Mouse (Mus musculus) myocyte (in vitro differentiated cells): Measurements from ENCODE around the gene Cdc42se2. TPM values are rescaled to one million over a fixed set of nuclear protein-coding genes. Genes with fewer than 3 reads are reported as not detected.

Experiments used
- H3K27me3 ChIP-seq: one replicate; pipeline ENCODE4 v1.6.1; 2011; ENCODE audit not compliant: control insufficient read depth, insufficient read depth, insufficient read length
- H3K36me3 ChIP-seq: one replicate; pipeline ENCODE4 v1.6.1; 2011; ENCODE audit not compliant: control insufficient read depth, insufficient read depth
- H3K4me2 ChIP-seq: one replicate; pipeline ENCODE4 v1.6.1; 2011; ENCODE audit warnings: low read depth, control low read depth
- H3K4me3 ChIP-seq: one replicate; pipeline ENCODE4 v1.5.1; 2011; ENCODE audit warnings: mild to moderate bottlenecking, control low read depth, moderate library complexity
- H3K79me2 ChIP-seq: one replicate; pipeline ENCODE4 v1.6.1; 2011; ENCODE audit not compliant: control insufficient read depth, insufficient read depth
- H3ac ChIP-seq: one replicate; pipeline ENCODE4 v1.6.1; 2011; ENCODE audit not compliant: control insufficient read depth, insufficient read length
- CEBPB ChIP-seq: IDR thresholded peaks from 2 replicates; pipeline ENCODE4 v1.6.1; 2011; ENCODE audit warnings: mild to moderate bottlenecking, moderate library complexity; ENCODE audit not compliant: poor library complexity, insufficient read depth, severe bottlenecking
- E2F4 ChIP-seq: IDR thresholded peaks from one replicate; pipeline ENCODE4 v1.6.1; 2011; ENCODE audit warnings: mild to moderate bottlenecking, control low read depth, moderate library complexity; ENCODE audit not compliant: insufficient read depth
- MAX ChIP-seq: IDR thresholded peaks from one replicate; pipeline ENCODE4 v1.6.1; 2011; ENCODE audit warnings: low read depth, mild to moderate bottlenecking, control low read depth
- MYOD1 ChIP-seq, 3 experiments: IDR thresholded peaks; one replicate each; pipeline ENCODE4 v1.6.1; 2011; ENCODE audit warnings: control low read depth in 2 of 3, low read depth in 2 of 3, mild to moderate bottlenecking in 2 of 3, moderate library complexity in 1 of 3; ENCODE audit not compliant: insufficient read length in 2 of 3, control insufficient read depth in 1 of 3
- MYOG ChIP-seq, 3 experiments: IDR thresholded peaks; one replicate each; pipeline ENCODE4 v1.6.1; 2011; ENCODE audit warnings: control low read depth in 2 of 3, low read depth in 2 of 3, mild to moderate bottlenecking in 2 of 3; ENCODE audit not compliant: insufficient read length in 2 of 3, control insufficient read depth in 1 of 3, insufficient read depth in 1 of 3
- POLR2A ChIP-seq: IDR thresholded peaks from one replicate; pipeline ENCODE4 v1.6.1; 2011; ENCODE audit warnings: low read depth, mild to moderate bottlenecking, control low read depth, moderate library complexity; ENCODE audit not compliant: insufficient read length
- POLR2AphosphoS2 ChIP-seq: IDR thresholded peaks from one replicate; pipeline ENCODE4 v1.6.1; 2011; ENCODE audit warnings: low read depth, control low read depth; ENCODE audit not compliant: insufficient read length
- REST ChIP-seq: IDR thresholded peaks from one replicate; pipeline ENCODE4 v1.6.1; 2011; ENCODE audit warnings: mild to moderate bottlenecking, control low read depth, moderate library complexity; ENCODE audit not compliant: insufficient read depth, insufficient read length
- SRF ChIP-seq: IDR thresholded peaks from one replicate; pipeline ENCODE4 v1.6.1; 2011; ENCODE audit warnings: low read depth; ENCODE audit not compliant: control insufficient read depth, insufficient read length
- TCF12 ChIP-seq: IDR thresholded peaks from one replicate; pipeline ENCODE4 v1.6.1; 2011; ENCODE audit warnings: mild to moderate bottlenecking, control low read depth; ENCODE audit not compliant: poor library complexity, insufficient read depth, severe bottlenecking
- TCF3 ChIP-seq: IDR thresholded peaks from one replicate; pipeline ENCODE4 v1.6.1; 2011; ENCODE audit warnings: low read depth, control low read depth; ENCODE audit not compliant: insufficient read length
- USF1 ChIP-seq: IDR thresholded peaks from one replicate; pipeline ENCODE4 v1.6.1; 2011; ENCODE audit warnings: low read depth, mild to moderate bottlenecking, control low read depth, moderate library complexity
- polyA plus RNA-seq: library from polyadenylated mRNA; unstranded; fragments of >200 nt; fragmentation: generic; extraction: Trizol; gene quantifications from one replicate; pipeline ENCODE4 v1.2.1, GENCODE M21; 2012; ENCODE audit warnings: missing spikeins

Gene Cdc42se2
- polyA plus RNA-seq, 1 experiment, result 51.0 TPM

GRCm38 (mm10) chr11:54771549-54771948, 15.9 kb downstream of the Cdc42se2 start:
- Histone ChIP-seq H3K27me3 (no peaks in the 10 kb centered on the region), H3K79me2 (peaks cover 96% of the 10 kb centered on the region), H3K4me2 (no peak overlapping the region), H3K36me3 (no peaks in the 10 kb centered on the region), H3K4me3 (no peak overlapping the region), H3ac (no peak overlapping the region)
- TF ChIP-seq MYOD1 (IDR thresholded peaks at IDR 0.05; ENCODE audit: control insufficient read depth in 1 of 3, insufficient read length in 2 of 3, low read depth in 2 of 3) (no peak), REST (no peak), POLR2AphosphoS2 (no peak), TCF12 (no peak), CEBPB (no peak), MYOG (IDR thresholded peaks at IDR 0.05; ENCODE audit: control insufficient read depth in 1 of 3, insufficient read depth in 1 of 3, insufficient read length in 2 of 3, low read depth in 2 of 3) (no peak), E2F4 (no peak), TCF3 (no peak), SRF (no peak), USF1 (no peak), MAX (no peak), POLR2A (no peak)

- Histone ChIP-seq H3K79me2 (peaks cover 92% of the 10 kb centered on the region), H3ac (no peak overlapping the region), H3K36me3 (no peaks in the 10 kb centered on the region), H3K4me2 (no peak overlapping the region), H3K4me3 (no peak overlapping the region), H3K27me3 (no peaks in the 10 kb centered on the region)
- TF ChIP-seq MYOD1 (IDR thresholded peaks at IDR 0.05; ENCODE audit: control insufficient read depth in 1 of 3, insufficient read length in 2 of 3, low read depth in 2 of 3) (no peak), REST (no peak), TCF12 (no peak), TCF3 (no peak), MAX (no peak)
These were observed 17.6 kb downstream of the Cdc42se2 start for GRCm38 (mm10) chr11:54769843-54770242.

DNA sequence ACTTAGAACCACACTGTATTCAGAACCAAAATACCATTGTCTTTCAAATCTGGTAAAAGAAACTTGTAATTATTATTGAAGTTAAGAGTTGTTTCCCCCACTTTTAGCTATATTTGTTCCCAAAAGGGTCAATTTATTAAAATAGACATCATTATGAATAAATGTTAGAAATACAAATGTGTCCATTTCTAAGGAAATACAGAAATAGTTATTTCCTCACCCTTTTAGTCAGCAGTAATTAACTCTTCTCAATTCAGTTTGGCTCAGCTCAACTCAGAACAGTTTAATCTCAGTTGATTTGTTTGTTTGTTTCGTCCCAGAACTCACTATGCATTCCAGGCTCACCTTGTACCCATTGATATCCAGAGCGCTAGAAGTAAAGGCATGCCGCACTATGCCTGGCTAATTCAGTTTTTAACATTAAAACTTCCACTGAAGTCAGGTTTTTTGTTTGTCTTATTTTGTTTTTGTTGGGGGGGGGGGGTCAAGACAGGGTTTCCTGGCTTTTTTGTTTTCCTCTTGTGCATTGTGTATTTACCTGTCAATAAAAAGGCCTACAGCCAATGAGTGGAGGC, 19.3 kb downstream of the Cdc42se2 start:
- H3K4me2 ChIP-seq, result no peak overlapping the region
- no peaks in the 10 kb centered on the region for H3K27me3 ChIP-seq
- H3K79me2 ChIP-seq, result peaks cover 92% of the 10 kb centered on the region
- no peaks in the 10 kb centered on the region for H3K36me3 ChIP-seq
- no peak overlapping the region for H3K4me3 ChIP-seq
- TF ChIP-seq MYOG (IDR thresholded peaks at IDR 0.05; ENCODE audit: control insufficient read depth in 1 of 3, insufficient read depth in 1 of 3, insufficient read length in 2 of 3, low read depth in 2 of 3) (no peak), POLR2AphosphoS2 (no peak), SRF (no peak), CEBPB (no peak), USF1 (no peak), MYOD1 (IDR thresholded peaks at IDR 0.05; ENCODE audit: control insufficient read depth in 1 of 3, insufficient read length in 2 of 3, low read depth in 2 of 3) (no peak)
- no peak overlapping the region for H3ac ChIP-seq

DNA sequence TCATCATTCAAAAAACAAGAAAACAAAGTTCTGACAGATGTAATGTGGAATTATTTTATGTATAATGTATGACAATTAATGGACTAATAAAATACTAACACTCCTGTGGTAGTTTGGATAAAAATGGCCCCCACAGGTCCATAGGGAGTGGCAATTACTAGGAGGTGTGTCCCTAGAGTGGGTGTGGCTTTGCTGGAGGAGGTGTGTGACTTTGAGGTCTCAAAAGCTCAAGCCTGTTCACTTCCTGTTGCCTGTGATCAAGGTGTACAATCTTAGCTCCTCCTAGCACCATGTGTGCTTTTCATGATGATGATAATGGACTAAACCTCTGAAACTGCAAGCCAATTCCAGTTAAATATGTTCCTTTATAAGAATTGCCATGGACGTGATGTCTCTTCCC, 22.7 kb downstream of the Cdc42se2 start:
- H3ac ChIP-seq, result no peak overlapping the region

GRCm38 (mm10) chr11:54764026-54764425, 23.4 kb downstream of the Cdc42se2 start:
- H3K4me3 ChIP-seq, result no peak overlapping the region
- no peak for TF ChIP-seq REST
- no peak for TF ChIP-seq E2F4
- no peak for TF ChIP-seq TCF3
- TF ChIP-seq TCF12, result no peak
- TF ChIP-seq POLR2A, result no peak
- no peak for TF ChIP-seq SRF
- no peak for TF ChIP-seq MAX
- TF ChIP-seq POLR2AphosphoS2, result no peak
- no peak for TF ChIP-seq CEBPB
- TF ChIP-seq MYOG (IDR thresholded peaks at IDR 0.05; ENCODE audit: control insufficient read depth in 1 of 3, insufficient read depth in 1 of 3, insufficient read length in 2 of 3, low read depth in 2 of 3), result no peak
- no peak for TF ChIP-seq USF1
- no peak for TF ChIP-seq MYOD1 (IDR thresholded peaks at IDR 0.05; ENCODE audit: control insufficient read depth in 1 of 3, insufficient read length in 2 of 3, low read depth in 2 of 3)

More for the DNA sequence above, 22.7 kb downstream of the Cdc42se2 start:
- H3K27me3 ChIP-seq, result no peaks in the 10 kb centered on the region
- TF ChIP-seq TCF12, result no peak
- TF ChIP-seq MYOG (IDR thresholded peaks at IDR 0.05; ENCODE audit: control insufficient read depth in 1 of 3, insufficient read depth in 1 of 3, insufficient read length in 2 of 3, low read depth in 2 of 3), result no peak
- no peak for TF ChIP-seq POLR2AphosphoS2
- no peak for TF ChIP-seq CEBPB
- no peak overlapping the region for H3K4me2 ChIP-seq
- H3K79me2 ChIP-seq, result peaks cover 84% of the 10 kb centered on the region
- H3K36me3 ChIP-seq, result no peaks in the 10 kb centered on the region
- H3K4me3 ChIP-seq, result no peak overlapping the region

More at GRCm38 (mm10) chr11:54764026-54764425, 23.4 kb downstream of the Cdc42se2 start:
- Histone ChIP-seq H3ac (no peak overlapping the region), H3K4me2 (no peak overlapping the region), H3K27me3 (no peaks in the 10 kb centered on the region), H3K36me3 (no peaks in the 10 kb centered on the region), H3K79me2 (peaks cover 78% of the 10 kb centered on the region)
